Mouse (Mus musculus): ENCODE data around the gene Unc5b. TPM values are rescaled to one million over a fixed set of nuclear protein-coding genes. Genes with fewer than 3 reads are reported as not detected.

Gene Unc5b
- total and polyA plus RNA-seq, 2 experiments from 2014 or later, result 1.6 to 15.9 TPM

DNA sequence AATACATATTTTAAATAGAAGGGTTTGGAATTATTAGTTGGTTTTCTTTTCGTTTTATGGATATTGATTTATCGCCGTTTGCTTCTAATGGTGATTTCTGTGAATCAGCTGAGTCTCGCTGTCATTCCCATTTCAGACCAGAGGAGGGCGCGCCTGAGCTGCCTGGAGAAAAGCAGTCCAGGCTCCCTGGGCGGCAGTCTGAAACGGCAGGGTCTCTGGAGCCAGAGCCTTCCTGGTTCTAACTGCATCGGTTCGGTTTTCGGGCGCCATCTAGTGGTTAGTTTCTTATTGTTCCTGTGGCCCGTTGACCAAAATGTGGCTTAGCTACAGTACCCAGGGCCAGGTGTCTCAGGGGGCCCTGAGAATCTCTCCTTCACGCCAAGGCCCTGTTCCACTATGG is 71.0 kb downstream of the Unc5b start:
- H3K4me2 ChIP-seq (ENCODE audit: low read depth), result no peak overlapping the region
- H3K27ac ChIP-seq (ENCODE audit: low read depth, low read length), result no peak overlapping the region
- ATAC-seq, result peak; percentile 92
- H3K36me3 ChIP-seq (ENCODE audit: insufficient read depth), result no peaks in the 10 kb centered on the region
- TF ChIP-seq CTCF (IDR thresholded peaks at IDR 0.05; ENCODE audit: low read depth), result peak; percentile 95
- H3K4me1 ChIP-seq (ENCODE audit: insufficient read depth), result no peaks in the 10 kb centered on the region
- 4% methylated on average over 14 of the region's 14 CpGs for WGBS
- H3K9ac ChIP-seq, result no peak overlapping the region
- H3K27me3 ChIP-seq (ENCODE audit: insufficient read depth, low read length), result no peaks in the 10 kb centered on the region
- H3K4me3 ChIP-seq (ENCODE audit: low read depth, low read length), result no peak overlapping the region
- no peaks in the 10 kb centered on the region for H3K9me3 ChIP-seq (ENCODE audit: low read length)
- peak; percentile 96 for DNase-seq

DNA sequence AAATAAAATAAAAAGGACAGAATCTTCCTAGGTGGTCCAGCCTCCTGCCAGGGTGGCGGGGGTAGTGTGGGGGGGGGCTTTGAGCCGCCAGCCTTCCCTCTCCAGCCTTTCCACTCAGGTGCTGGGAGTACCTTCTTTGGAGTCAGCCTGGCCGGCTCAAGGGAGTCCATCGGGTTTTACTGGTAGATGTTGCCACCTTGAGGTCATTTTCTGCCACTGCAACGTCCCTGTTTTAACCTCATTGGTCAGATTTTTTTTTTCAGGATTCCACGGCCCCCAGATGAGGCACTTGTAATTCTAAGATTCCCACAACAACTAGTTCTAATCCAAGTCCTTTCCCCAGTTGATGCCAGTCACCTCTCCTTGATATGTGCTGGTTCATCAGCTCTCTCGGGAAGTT is 74.4 kb downstream of the Unc5b start:
- no peak for ATAC-seq
- no peak overlapping the region for H3K4me2 ChIP-seq (ENCODE audit: low read depth)
- H3K4me1 ChIP-seq (ENCODE audit: insufficient read depth), result peaks cover 3% of the 10 kb centered on the region
- peak; percentile 86 for TF ChIP-seq CTCF (IDR thresholded peaks at IDR 0.05; ENCODE audit: low read depth)
- H3K9me3 ChIP-seq (ENCODE audit: low read length), result no peaks in the 10 kb centered on the region
- peak; percentile 79 for DNase-seq
- H3K27me3 ChIP-seq (ENCODE audit: insufficient read depth, low read length), result no peaks in the 10 kb centered on the region
- H3K9ac ChIP-seq, result no peak overlapping the region
- 5% methylated on average over 7 of the region's 7 CpGs for WGBS
- H3K36me3 ChIP-seq (ENCODE audit: insufficient read depth), result no peaks in the 10 kb centered on the region
- H3K27ac ChIP-seq (ENCODE audit: low read depth, low read length), result no peak overlapping the region
- H3K4me3 ChIP-seq (ENCODE audit: low read depth, low read length), result no peak overlapping the region

- Histone ChIP-seq H3K27ac (ENCODE audit: low read depth, low read length) (no peak overlapping the region), H3K9ac (no peak overlapping the region), H3K4me2 (ENCODE audit: low read depth) (no peak overlapping the region), H3K36me3 (ENCODE audit: insufficient read depth) (no peaks in the 10 kb centered on the region), H3K9me3 (ENCODE audit: low read length) (no peaks in the 10 kb centered on the region), H3K27me3 (ENCODE audit: insufficient read depth, low read length) (no peaks in the 10 kb centered on the region), H3K4me1 (ENCODE audit: insufficient read depth) (peaks cover 6% of the 10 kb centered on the region), H3K4me3 (ENCODE audit: low read depth, low read length) (no peak overlapping the region)
- no peak for DNase-seq
- ATAC-seq, result no peak
- TF ChIP-seq CTCF (IDR thresholded peaks at IDR 0.05; ENCODE audit: low read depth), result no peak
Observed at GRCm38 (mm10) chr10:60756146-60756545, 75.2 kb downstream of the Unc5b start.

DNA sequence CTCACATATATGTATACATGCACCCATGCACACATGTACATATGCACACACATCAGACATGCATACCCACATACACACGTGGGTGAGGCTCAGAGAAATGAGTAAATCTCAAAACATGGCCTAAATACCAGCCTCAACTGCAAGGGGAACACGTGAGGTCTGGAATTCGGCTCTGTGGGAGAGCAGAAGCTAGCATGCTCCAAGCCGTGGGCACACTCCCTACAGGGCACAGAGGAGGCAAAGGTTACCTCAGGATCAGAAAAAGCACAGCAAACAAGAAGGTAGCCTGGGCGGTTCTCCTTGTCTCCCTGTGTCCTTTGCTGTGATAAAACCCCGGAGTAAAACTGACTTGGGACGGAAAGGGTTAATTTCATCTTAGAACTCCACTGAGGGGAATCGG is 77.4 kb downstream of the Unc5b start:
- Histone ChIP-seq H3K27ac (ENCODE audit: low read depth, low read length) (no peak overlapping the region), H3K4me2 (ENCODE audit: low read depth) (no peak overlapping the region), H3K4me3 (ENCODE audit: low read depth, low read length) (no peak overlapping the region), H3K4me1 (ENCODE audit: insufficient read depth) (peaks cover 6% of the 10 kb centered on the region), H3K9me3 (ENCODE audit: low read length) (no peaks in the 10 kb centered on the region), H3K27me3 (ENCODE audit: insufficient read depth, low read length) (no peaks in the 10 kb centered on the region), H3K9ac (no peak overlapping the region), H3K36me3 (ENCODE audit: insufficient read depth) (no peaks in the 10 kb centered on the region)
- 71% methylated on average over 8 of the region's 8 CpGs for WGBS
- TF ChIP-seq CTCF (IDR thresholded peaks at IDR 0.05; ENCODE audit: low read depth), result no peak
- DNase-seq, result no peak
- no peak for ATAC-seq

DNA sequence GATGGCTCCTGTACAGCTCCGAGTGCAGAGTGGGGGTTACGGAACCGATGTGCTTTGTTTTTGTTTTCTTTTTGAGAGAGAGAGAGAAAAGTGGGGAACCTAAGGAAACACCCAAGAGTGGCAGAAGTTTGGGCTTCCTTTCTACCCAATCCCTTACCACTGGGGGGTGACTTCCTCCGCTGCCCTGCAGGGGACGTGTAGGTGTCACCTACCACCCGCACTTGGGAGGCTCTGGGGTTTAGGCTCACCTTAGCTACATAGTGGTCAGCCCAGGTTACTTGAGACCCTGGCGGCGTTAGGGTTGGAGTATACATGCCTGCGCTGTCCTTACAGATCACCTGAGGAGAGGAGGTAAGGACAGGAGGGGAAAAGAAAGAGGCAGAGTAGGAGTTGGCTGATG is 78.1 kb downstream of the Unc5b start:
- no peak overlapping the region for H3K9ac ChIP-seq
- no peak for TF ChIP-seq CTCF (IDR thresholded peaks at IDR 0.05; ENCODE audit: low read depth)
- H3K4me3 ChIP-seq (ENCODE audit: low read depth, low read length), result no peak overlapping the region
- H3K4me2 ChIP-seq (ENCODE audit: low read depth), result no peak overlapping the region
- H3K9me3 ChIP-seq (ENCODE audit: low read length), result no peaks in the 10 kb centered on the region
- H3K36me3 ChIP-seq (ENCODE audit: insufficient read depth), result no peaks in the 10 kb centered on the region
- no peaks in the 10 kb centered on the region for H3K27me3 ChIP-seq (ENCODE audit: insufficient read depth, low read length)
- peaks cover 6% of the 10 kb centered on the region for H3K4me1 ChIP-seq (ENCODE audit: insufficient read depth)
- no peak overlapping the region for H3K27ac ChIP-seq (ENCODE audit: low read depth, low read length)
- no peak for DNase-seq
- ATAC-seq, result no peak
- 77% methylated on average over 9 of the region's 9 CpGs for WGBS

GRCm38 (mm10) chr10:60752040-60753020 is 79.1 kb downstream of the Unc5b start, which contains the start of gene Slc29a3:
TSS of gene Slc29a3 (minus strand) at chr10:60752794.
- peak within 1 kb of the TSS; percentile 58 for H3K4me3 ChIP-seq (ENCODE audit: low read depth, low read length)
- no peaks in the 10 kb centered on the region for H3K27me3 ChIP-seq (ENCODE audit: insufficient read depth, low read length)
- peaks cover 6% of the 10 kb centered on the region for H3K4me1 ChIP-seq (ENCODE audit: insufficient read depth)
- peak; percentile 81 for TF ChIP-seq CTCF (IDR thresholded peaks at IDR 0.05; ENCODE audit: low read depth)
- peak within 1 kb of the TSS; percentile 96 for H3K4me2 ChIP-seq (ENCODE audit: low read depth)
- peak; percentile 93 for ATAC-seq
- peak within 1 kb of the TSS; percentile 75 for H3K27ac ChIP-seq (ENCODE audit: low read depth, low read length)
- peak within 1 kb of the TSS; percentile 81 for H3K9ac ChIP-seq
- 6% methylated on average over 41 of the region's 41 CpGs for WGBS
- H3K9me3 ChIP-seq (ENCODE audit: low read length), result no peaks in the 10 kb centered on the region
- peak; percentile 94 for DNase-seq
- no peaks in the 10 kb centered on the region for H3K36me3 ChIP-seq (ENCODE audit: insufficient read depth)

DNA sequence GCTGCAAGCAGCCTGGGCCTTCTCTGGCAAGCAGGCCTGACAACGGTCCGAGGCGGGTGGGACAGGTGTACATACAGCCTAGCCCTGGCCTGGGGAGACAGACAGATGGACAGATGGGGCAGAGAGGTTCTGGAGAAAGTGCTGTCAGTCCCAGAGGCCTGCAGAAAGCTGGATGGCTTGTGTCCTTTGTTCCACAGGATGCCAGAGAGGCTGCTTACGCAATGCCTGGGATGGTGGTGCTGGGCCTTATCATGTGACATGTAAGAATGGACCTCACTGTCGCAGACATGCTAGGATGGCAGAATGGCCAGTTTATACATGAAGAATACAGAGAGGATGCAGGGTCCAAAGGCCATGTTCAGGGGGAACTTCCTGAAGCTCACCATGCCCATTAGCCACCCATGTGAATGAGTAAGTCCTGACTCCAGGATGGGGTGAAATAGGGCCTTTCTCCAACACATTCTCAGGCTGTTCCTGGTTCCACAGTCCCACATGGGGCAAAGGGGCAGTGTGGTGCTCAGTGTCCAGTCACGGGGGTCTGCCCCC is 83.6 kb downstream of the Unc5b start:
- Histone ChIP-seq H3K4me3 (ENCODE audit: low read depth, low read length) (no peak overlapping the region), H3K27ac (ENCODE audit: low read depth, low read length) (no peak overlapping the region), H3K9me3 (ENCODE audit: low read length) (no peaks in the 10 kb centered on the region), H3K9ac (peak overlapping the region; percentile 25; the same call in 1 of the 2 replicates), H3K36me3 (ENCODE audit: insufficient read depth) (no peaks in the 10 kb centered on the region), H3K27me3 (ENCODE audit: insufficient read depth, low read length) (no peaks in the 10 kb centered on the region), H3K4me1 (ENCODE audit: insufficient read depth) (peaks cover 10% of the 10 kb centered on the region), H3K4me2 (ENCODE audit: low read depth) (no peak overlapping the region)
- DNase-seq (no peak), ATAC-seq (no peak)
- WGBS, result 86% methylated on average over 6 of the region's 6 CpGs
- TF ChIP-seq CTCF (IDR thresholded peaks at IDR 0.05; ENCODE audit: low read depth), result no peak

Measured in forebrain, postnatal 0 days (tissue).